20 mouse cellular contexts compared by ENCODE assay signal in the genomic region with DNA sequence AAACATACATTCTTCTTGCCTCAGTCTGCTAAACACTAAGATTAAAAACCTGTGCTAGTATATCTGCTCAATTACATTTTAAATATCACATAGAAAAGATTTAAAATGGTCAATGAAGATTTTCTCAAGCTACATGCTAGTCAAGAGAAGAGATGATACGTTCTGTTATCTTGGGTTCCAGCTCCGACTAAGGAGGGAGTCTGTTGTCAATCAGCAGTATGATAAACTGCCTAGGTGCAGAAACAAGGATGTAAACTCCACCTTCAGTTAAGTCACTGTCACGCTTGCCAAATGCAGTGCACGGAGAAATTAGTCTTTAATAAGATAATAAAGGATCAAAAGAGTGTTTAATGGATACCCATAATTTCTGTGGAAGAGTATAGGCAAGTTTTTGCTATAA.
"Had no signal": no experiment of that assay in that cellular context is flagged by ENCODE, and none has a peak within 500 bp of the region (broad histone marks: within the 10 kb centered on the region; RNA-seq: fewer than 3 reads in every experiment).

No protein-coding gene starts in this region.

- H3K4me1 ChIP-seq: megakaryocyte, embryonic 14.5 days; midbrain, embryonic 10.5 days; midbrain, embryonic 12.5 days; neural tube, embryonic 13.5 days; neural tube, embryonic 15.5 days; stomach, embryonic 15.5 days had no signal

- H3K9ac ChIP-seq: lung, embryonic 14.5 days; midbrain, embryonic 12.5 days; neural tube, embryonic 13.5 days; neural tube, embryonic 15.5 days; stomach, embryonic 15.5 days had no signal

- H3K27me3 ChIP-seq: megakaryocyte, embryonic 14.5 days; midbrain, embryonic 12.5 days; neural tube, embryonic 13.5 days; neural tube, embryonic 15.5 days; stomach, embryonic 15.5 days had no signal

- H3K9me3 ChIP-seq: megakaryocyte, embryonic 14.5 days; midbrain, embryonic 10.5 days; midbrain, embryonic 12.5 days; neural tube, embryonic 13.5 days; neural tube, embryonic 15.5 days; stomach, embryonic 15.5 days had no signal

- H3K4me2 ChIP-seq: lung, embryonic 14.5 days; midbrain, embryonic 12.5 days; neural tube, embryonic 13.5 days; neural tube, embryonic 15.5 days; stomach, embryonic 15.5 days had no signal

- H3K4me3 ChIP-seq: megakaryocyte, embryonic 14.5 days; midbrain, embryonic 10.5 days; midbrain, embryonic 12.5 days; myocyte; neural tube, embryonic 13.5 days; neural tube, embryonic 15.5 days; stomach, embryonic 15.5 days had no signal

- H3K27ac ChIP-seq: midbrain, embryonic 10.5 days; midbrain, embryonic 12.5 days; neural tube, embryonic 13.5 days; neural tube, embryonic 15.5 days; stomach, embryonic 15.5 days; stomach, postnatal 0 days had no signal

- DNase-seq: lung, adult 18-20 months; lung, embryonic 14.5 days; lung, postnatal 10 days; lung, postnatal 4 days; midbrain, embryonic 14.5 days; retina, postnatal 1 day; right cerebral cortex, adult 18-20 months; right cerebral cortex, postnatal 14 days; thymus, adult 2 months; thymus, postnatal 25 days; thymus, postnatal 4 days had no signal

- ATAC-seq: midbrain, embryonic 16.5 days had no signal
